Mouse (Mus musculus) right cerebral cortex, postnatal 25 days (tissue): Measurements from ENCODE around the gene Gm14124.
"Not testable (repeated sequence)": the region's sequence is repeated elsewhere in the genome, so short reads cannot be mapped to it uniquely, and the experiment has no call there.

Experiments
- DNase-seq: peaks from one replicate; pipeline ENCODE4 v3.0.0; 2022

Gm14124 gene

DNA sequence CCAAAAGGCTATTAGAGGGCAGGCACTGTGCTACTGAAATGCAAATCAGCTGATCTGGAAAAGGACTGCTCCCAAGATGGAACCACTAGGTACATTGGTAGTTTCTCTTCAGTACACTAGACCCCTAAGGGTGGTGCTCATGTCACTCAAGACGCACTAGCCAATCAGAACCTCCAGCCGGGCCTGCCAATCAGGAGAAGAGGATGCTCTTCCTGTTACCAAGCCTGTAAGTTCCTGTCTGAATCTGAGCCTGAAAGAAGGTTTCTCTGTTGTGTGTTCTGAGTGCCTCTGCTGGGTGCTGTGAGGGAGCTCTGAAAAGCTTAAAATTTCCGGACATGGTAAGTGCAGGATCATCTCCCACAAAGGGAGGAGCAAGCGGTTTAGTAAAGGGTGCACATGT is at the start of gene Gm14124:
Gene Gm14124, plus strand, starts transcription at position 227 of the 400 bp plus-strand sequence.
- DNase-seq, result not testable (repeated sequence)

DNA sequence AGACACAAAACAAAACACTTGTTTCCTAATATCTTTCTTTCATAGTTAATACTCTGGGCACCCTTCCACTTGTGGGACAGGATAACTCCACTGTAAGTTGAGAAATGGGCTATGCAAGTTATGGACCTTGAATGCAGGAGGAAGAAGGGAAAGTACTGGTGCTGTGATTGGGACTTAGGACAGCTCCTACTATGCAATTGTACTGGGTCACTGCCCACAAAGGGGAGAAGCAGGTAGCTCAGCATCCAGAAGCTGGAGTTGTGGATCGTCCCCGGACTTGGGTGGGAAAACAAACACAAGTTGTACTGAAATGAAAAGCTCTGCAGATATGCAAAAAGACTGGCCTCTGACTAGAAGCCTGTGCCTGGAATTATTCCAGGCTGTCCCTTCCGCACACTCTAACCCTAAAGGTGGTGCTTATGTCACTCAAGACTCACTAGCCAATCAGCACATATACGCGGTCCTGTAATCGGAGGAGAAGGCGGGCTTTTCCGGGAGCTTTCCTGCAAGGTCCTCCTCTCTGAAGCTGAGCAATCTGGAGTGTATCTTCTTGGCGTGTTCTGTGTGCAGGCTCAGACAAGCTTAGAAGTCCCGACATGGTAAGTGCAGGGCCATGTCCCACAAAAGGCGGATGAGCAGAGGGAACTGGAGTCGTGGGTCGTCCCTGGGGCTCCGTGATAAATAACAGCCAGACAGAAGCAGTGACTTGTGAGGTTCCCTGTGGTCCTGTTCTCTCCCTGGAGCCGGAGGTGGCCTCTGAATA is 39.5 kb upstream of the Gm14124 start, which contains the start of gene Zfp937:
Gene Zfp937, plus strand, starts transcription at position 474 of the 763 bp plus-strand sequence.
- peak; percentile 79 for DNase-seq

DNA sequence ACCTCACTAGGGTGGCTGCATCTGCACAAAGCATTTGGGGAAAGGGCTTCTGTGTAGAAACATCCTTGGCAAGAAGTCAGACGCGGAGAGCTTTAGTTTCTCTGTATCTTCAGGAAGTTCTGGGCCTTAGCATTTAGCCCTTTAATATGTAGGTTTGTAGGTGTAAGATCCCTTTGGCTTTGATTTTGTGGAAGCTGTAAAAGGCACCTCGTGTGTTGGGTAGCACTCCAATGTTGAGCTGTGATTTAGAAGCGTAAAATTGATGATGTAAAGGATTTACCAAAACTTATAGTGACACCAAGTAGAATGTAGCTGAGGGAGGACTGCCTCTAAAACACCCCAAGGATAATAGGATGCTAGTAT is 39.0 kb upstream of the Gm14124 start:
- DNase-seq, result not testable (repeated sequence)

DNA sequence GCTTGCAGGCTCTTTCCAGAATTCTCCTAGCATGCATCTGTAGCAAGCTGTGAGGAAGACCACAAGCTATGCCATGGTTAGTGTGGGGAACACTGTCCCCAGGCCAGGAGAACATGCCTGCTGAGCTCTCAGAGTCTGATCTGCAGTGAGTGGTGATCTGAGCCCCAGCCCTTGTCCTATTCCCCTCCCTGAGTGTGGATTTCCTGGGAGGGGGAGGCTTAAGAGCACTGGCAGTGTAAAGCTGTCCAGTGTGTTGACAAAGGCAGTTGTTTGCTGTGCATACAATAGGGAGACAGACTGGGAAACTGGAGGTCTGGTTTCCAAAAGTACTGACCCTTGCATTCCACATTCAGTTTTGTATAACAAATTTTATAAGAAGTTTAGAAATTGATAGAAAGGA is 34.1 kb upstream of the Gm14124 start:
- not testable (repeated sequence) for DNase-seq

DNA sequence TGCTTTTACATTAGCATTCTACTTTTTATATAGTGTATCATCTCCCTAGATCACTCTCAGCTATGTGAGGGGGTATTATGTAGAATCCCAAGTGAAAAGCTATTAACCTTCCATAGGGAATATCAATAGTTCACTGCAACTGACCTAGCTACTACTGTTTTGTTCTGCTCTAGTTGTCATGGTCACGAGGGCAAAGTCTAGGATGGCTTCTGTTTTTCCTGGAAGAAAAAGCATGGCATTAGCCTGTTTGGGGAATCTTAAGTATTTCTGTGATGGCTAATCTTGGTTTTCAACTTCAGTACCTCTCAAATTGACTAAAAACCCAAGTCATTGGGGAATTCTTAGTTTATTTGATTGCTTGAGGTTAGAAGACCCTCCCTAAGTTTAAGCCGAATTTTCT is 14.1 kb upstream of the Gm14124 start:
- no peak for DNase-seq

DNA sequence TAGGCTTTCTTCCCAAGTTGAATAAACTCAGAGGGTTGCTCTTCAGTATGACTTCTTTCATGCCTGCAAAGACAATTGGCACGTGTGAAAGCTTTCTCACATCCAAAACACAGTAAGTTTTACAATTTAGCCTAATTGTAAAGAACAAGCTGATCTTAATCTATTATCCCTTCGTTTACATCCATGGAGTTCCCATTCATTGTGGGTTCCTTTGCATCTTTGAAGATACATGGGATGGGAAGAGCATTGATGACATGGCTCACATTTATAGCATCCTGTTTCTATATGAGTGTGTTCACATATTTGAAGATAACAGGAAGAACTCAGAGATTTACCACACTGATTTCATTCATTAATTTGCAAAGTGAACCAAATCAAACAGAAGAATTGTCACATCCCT is 1.8 kb upstream of the Gm14124 start, which contains the start of gene Gm21994:
Gene Gm21994, minus strand, starts transcription at position 101 of the 400 bp plus-strand sequence.
- DNase-seq, result not testable (repeated sequence)

DNA sequence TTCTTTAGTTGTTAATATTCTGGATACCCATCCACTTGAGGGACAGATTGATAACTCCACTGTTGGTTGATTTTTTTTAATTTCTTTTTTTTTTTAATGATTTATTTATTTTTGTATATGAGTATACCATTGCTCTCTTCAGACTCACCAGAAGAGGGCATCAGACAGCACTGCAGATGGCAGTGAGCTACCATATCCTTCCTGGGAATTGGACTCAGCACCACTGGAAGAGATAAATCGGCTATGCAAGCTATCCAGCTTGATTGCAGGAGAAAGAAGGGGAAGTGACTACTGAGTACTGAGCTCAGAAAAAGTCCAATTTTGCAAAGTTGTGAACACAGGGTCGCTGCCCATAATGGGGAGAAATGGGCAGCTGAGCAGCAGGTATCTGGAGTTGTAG is 456 bp upstream of the Gm14124 start:
- DNase-seq, result not testable (repeated sequence)

DNA sequence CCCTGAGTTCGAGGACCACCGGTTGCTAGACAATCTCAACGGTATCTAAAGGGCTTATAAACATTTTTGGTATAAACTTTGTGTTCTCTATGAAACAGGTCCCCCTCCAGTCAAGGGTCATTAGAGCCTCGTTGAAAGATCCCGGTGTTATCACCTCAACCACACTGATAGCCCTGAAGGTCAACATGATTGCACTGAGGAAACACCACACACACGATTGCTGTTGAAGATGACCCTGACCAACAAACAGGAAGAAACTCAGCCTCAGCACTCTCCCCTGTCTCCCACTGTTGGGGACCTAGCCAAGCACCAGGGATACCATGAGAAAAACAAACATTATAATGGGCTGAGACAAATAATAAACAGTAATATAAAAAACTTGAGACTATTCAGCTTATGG is 36.4 kb downstream of the Gm14124 start:
- DNase-seq, result no peak

DNA sequence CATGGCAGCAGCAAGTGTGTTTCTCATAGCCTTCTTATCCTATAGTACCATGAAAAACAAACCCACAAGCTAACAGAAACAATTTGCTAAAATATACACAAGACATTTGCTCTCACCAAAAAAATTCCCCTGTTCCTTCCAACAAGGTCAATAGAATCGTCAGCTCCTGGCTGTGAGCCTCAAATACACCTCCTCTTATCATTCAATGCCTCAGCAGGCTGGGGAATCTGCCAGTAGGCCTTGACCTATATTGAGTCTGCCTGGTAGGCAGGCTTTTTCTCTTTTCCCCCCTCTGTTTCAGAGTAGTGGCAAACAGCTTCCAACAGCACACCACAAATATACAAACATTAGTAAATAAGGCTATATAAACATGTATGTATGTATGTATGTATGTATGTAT is 41.8 kb downstream of the Gm14124 start:
- no peak for DNase-seq

DNA sequence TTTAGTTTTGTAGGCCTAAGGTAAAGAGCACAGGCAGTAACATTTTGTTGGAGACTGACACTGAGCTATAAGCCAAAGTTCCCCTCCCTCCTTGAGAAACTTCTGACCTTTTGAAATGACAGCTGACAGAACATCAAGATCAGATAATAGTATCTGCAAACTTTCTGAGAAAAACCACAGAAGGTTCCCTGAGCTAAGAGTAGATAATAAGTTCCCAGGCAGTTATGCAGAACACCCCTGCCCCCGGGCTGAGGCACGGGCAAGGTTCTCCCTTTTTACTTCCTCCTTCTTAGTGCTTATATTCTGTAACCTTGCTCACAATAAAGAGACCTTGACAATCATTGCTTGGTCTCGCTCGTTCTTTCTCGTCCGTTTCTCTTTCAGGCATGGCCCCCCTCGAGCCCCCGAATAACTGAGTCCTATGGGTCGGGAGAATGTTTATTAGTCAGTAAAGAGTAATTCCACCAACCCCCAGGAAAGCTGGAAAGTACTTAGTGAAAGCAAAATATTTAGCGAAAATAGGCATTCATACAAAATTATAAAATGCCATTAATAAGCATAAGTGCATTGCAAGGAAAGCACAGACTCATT is 50.0 kb downstream of the Gm14124 start:
- DNase-seq, result no peak

DNA sequence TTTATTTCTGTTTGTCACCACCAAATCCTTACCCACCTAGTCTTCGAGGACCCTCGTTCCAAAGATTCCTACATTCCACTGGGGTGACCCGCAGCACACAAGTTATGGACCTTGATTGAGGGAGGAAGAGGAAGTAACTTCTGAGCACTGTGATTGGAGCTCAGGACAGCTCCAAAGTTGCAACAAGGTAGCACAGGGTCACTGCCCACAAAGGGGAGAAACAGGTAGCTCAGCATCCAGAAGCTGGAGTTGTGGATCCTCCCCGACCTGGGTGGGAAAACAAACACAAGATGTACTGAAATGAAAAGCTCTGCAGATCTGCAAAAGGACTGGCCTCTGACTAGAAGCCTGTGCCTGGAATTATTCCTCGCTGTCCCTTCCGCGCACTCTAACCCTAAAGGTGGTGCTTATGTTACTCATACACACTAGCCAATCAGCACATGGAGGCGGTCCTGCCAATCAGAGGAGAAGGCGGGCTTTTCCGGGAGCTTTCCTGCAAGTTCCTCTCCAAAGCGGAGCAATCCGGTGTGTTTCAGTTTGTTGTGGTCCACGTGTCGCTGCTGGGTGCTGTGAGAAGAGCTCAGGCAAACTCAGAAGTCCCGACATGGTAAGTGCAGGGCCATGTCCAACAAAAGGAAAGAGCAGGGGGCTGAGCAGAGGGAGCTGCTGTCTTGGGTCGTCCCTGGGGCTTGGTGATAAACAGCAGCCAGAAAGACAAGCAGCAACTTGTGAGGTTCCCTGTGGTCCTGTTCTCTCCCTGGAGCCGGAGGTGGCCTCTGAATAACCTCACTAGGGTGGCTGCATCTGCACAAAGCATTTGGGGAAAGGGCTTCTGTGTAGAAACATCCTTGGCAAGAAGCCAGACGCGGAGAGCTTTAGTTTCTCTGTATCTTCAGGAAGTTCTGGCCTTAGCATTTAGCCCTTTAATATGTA is 53.9 kb downstream of the Gm14124 start:
- DNase-seq, result peak; percentile 84

DNA sequence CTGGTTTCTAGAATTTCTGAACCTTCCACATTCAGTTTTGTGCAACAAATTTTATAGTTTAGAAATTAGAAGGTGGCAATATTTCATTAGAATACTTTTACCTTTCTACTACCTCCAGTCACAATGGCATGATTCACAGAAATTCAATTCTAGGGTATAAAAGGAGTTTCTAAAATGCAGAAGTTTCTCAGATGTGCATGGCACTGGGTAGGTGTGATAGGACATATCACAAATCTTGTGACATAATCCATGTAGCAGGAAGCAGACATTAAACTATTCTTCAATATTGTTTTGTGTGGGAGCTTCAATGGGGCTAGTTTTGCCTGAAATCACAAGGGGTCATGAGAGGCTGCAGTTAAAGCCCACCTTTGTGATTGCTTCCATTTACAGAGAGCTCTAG is 58.8 kb downstream of the Gm14124 start:
- DNase-seq, result no peak

DNA sequence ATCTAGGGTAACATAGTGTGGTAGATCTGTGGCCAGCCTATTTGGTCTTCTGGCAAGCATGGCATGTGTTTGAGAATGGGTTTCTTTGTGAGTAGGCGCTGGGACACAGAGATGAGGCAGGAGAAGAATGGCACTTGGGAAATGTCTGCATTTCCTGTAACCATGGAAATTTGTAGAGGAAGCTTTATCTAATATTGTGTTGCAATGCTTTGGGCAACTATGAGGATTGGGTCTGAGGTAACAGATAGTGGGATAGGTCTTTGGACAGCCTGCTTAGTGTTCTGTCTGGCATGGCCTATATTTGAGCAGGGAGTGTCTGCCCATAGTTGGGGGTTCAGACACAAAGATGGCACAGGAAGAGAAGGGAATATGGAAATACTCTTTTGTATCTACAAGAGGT is 61.7 kb downstream of the Gm14124 start:
- DNase-seq, result no peak
